Mouse (Mus musculus) embryo, embryonic 9.5 days (tissue): ENCODE results near the gene Dnah8.

ENCODE experiments used
- DNase-seq: peaks from one replicate; pipeline ENCODE4 v3.0.0-alpha.2; 2017; ENCODE audit errors: extremely low spot score

Gene Dnah8

GRCm38 (mm10) chr17:30662131-30662530, 38.0 kb downstream of the Dnah8 start:
- no peak for DNase-seq

- DNase-seq, result no peak
Measured at GRCm38 (mm10) chr17:30663170-30663569, 39.0 kb downstream of the Dnah8 start.

GRCm38 (mm10) chr17:30664856-30665255, 40.7 kb downstream of the Dnah8 start:
- no peak for DNase-seq

- no peak for DNase-seq
Measured at GRCm38 (mm10) chr17:30672556-30672955, 48.4 kb downstream of the Dnah8 start.

GRCm38 (mm10) chr17:30673023-30673422, 48.9 kb downstream of the Dnah8 start:
- no peak for DNase-seq

- DNase-seq, result no peak
Measured at GRCm38 (mm10) chr17:30675021-30675740, 51.0 kb downstream of the Dnah8 start.

- no peak for DNase-seq
Measured at GRCm38 (mm10) chr17:30678523-30678922, 54.4 kb downstream of the Dnah8 start.

- no peak for DNase-seq
Measured at GRCm38 (mm10) chr17:30679612-30680011, 55.5 kb downstream of the Dnah8 start.

GRCm38 (mm10) chr17:30681604-30682003, 57.5 kb downstream of the Dnah8 start:
- DNase-seq, result peak; percentile 58

GRCm38 (mm10) chr17:30690181-30690580, 66.0 kb downstream of the Dnah8 start:
- DNase-seq, result no peak

- DNase-seq, result no peak
Measured at GRCm38 (mm10) chr17:30691481-30691880, 67.3 kb downstream of the Dnah8 start.

GRCm38 (mm10) chr17:30694281-30694680, 70.1 kb downstream of the Dnah8 start:
- no peak for DNase-seq

- DNase-seq, result no peak
Measured at GRCm38 (mm10) chr17:30714732-30715131, 90.6 kb downstream of the Dnah8 start.

- DNase-seq, result no peak
Measured at GRCm38 (mm10) chr17:30718197-30718596, 94.0 kb downstream of the Dnah8 start.

- no peak for DNase-seq
Measured at GRCm38 (mm10) chr17:30719031-30719430, 94.9 kb downstream of the Dnah8 start.

GRCm38 (mm10) chr17:30727788-30728187, 103.6 kb downstream of the Dnah8 start:
- no peak for DNase-seq

- DNase-seq, result no peak
Measured at GRCm38 (mm10) chr17:30732736-30733135, 108.6 kb downstream of the Dnah8 start.

- DNase-seq, result no peak
Measured at GRCm38 (mm10) chr17:30734770-30735169, 110.6 kb downstream of the Dnah8 start.

- no peak for DNase-seq
Measured at GRCm38 (mm10) chr17:30735454-30735853, 111.3 kb downstream of the Dnah8 start.

- peak; percentile 39 for DNase-seq
Measured at GRCm38 (mm10) chr17:30737797-30738196, 113.6 kb downstream of the Dnah8 start.

- no peak for DNase-seq
Measured at GRCm38 (mm10) chr17:30739769-30740168, 115.6 kb downstream of the Dnah8 start.

GRCm38 (mm10) chr17:30743947-30744346, 119.8 kb downstream of the Dnah8 start:
- no peak for DNase-seq

GRCm38 (mm10) chr17:30746056-30747024, 122.2 kb downstream of the Dnah8 start:
- DNase-seq, result peak; percentile 51
